Mouse (Mus musculus): Measurements from ENCODE around the gene Zcchc17.

- TF ChIP-seq POLR2A (IDR thresholded peaks at IDR 0.05; ENCODE audit: borderline replicate concordance, insufficient read depth, low read length) = no peak
- TF ChIP-seq CTCF (IDR thresholded peaks at IDR 0.05; ENCODE audit: borderline replicate concordance, insufficient read depth, low read depth, low read length) = no peak
Observed at GRCm38 (mm10) chr4:130313552-130313951, 46.2 kb downstream of the Zcchc17 start.

Measured in cerebellum, adult 2 months (tissue).